Mouse (Mus musculus) neural tube, embryonic 13.5 days (tissue): Measurements from ENCODE around the gene Cd200r3. TPM values are rescaled to one million over a fixed set of nuclear protein-coding genes. Genes with fewer than 3 reads are reported as not detected.

Source experiments
- ATAC-seq: fragments of 200-750 bp; cut with Nextera tagmentation; 2 replicates; pipeline ENCODE4 v1.8.0; 2017; ENCODE audit warnings: low read depth, mild to moderate bottlenecking, moderate TSS enrichment, moderate library complexity
- H3K27ac ChIP-seq: fragments of 300-500 bp; sonication (generic); replicated peaks from 2 replicates; pipeline ENCODE4 v1.5.1; 2015; ENCODE audit warnings: moderate library complexity, mild to moderate bottlenecking, inconsistent platforms
- H3K27me3 ChIP-seq: fragments of 300-500 bp; sonication (generic); 2 replicates; pipeline ENCODE4 v1.6.1; 2015; ENCODE audit warnings: mild to moderate bottlenecking, inconsistent platforms
- H3K36me3 ChIP-seq: fragments of 300-500 bp; sonication (generic); 2 replicates; pipeline ENCODE4 v1.6.1; 2015; ENCODE audit warnings: mild to moderate bottlenecking, inconsistent platforms
- H3K4me1 ChIP-seq: fragments of 300-500 bp; sonication (generic); replicated peaks from 2 replicates; pipeline ENCODE4 v1.6.1; 2015; ENCODE audit warnings: inconsistent platforms
- H3K4me2 ChIP-seq: fragments of 300-500 bp; sonication (generic); 2 replicates; pipeline ENCODE4 v1.6.1; 2015; ENCODE audit warnings: inconsistent platforms, mild to moderate bottlenecking, moderate library complexity
- H3K4me3 ChIP-seq: fragments of 300-500 bp; sonication (generic); 2 replicates; pipeline ENCODE4 v1.5.1; 2015; ENCODE audit warnings: mild to moderate bottlenecking, inconsistent platforms
- H3K9ac ChIP-seq: fragments of 300-500 bp; sonication (generic); 2 replicates; pipeline ENCODE4 v1.6.1; 2015; ENCODE audit warnings: moderate library complexity, mild to moderate bottlenecking, inconsistent platforms
- H3K9me3 ChIP-seq: fragments of 300-500 bp; sonication (generic); 2 replicates; pipeline ENCODE4 v1.6.1; 2016; ENCODE audit warnings: inconsistent platforms
- WGBS: fragments of 180-500 bp; shearing (Covaris S2); methylation state at CpG from one replicate; pipeline ENCODE4 v1.1.7; 2015; 5-methylcytosine and 5-hydroxymethylcytosine counted together
- polyA plus RNA-seq: library from polyadenylated mRNA; unstranded; fragments of >200 nt; fragmentation: Nextera tagmentation; extraction: Ambion mirVana; gene quantifications from 2 replicates; pipeline ENCODE4 v1.2.1, GENCODE M21; 2015

The Cd200r3 gene
- polyA plus RNA-seq, 1 experiment from 2014 or later, result not detected

DNA sequence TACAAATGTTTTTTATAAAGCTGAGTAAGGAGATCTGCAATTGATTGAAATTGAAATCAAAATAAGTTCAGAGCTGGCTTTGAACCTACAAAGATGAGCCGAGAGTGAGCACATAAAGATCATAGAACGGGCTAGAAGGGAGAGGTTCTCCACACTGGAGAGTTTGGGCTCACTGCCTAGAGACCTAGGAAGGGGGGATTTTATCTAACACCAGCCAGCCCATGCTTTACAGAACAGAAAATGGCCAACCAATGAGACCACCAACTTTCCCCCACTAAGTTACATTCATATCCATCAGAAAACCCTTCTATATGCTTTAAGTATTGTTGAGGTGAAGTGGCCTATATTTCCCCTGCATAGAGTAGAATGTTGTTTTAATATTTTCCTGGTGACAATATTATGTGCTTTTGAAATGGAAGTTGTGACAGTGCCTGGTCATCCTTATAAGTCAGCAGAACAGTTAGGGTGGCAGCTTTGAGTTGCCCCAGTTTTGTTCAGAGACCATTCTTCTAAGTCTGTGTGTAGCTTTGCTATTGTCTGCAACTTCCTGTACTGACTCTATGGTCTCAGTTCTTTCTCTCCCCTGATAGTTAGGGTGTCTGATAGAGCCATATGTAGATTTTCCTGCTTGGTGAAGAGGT is 77.3 kb downstream of the Cd200r3 start:
- H3K9me3 ChIP-seq, result no peaks in the 10 kb centered on the region
- H3K27me3 ChIP-seq, result no peaks in the 10 kb centered on the region
- 86% methylated on average over 2 of the region's 2 CpGs for whole genome bisulfite sequencing
- no peak overlapping the region for H3K27ac ChIP-seq
- no peaks in the 10 kb centered on the region for H3K4me1 ChIP-seq
- H3K36me3 ChIP-seq, result no peaks in the 10 kb centered on the region
- ATAC-seq, result no peak
- no peak overlapping the region for H3K4me2 ChIP-seq
- H3K9ac ChIP-seq, result no peak overlapping the region
- no peak overlapping the region for H3K4me3 ChIP-seq

DNA sequence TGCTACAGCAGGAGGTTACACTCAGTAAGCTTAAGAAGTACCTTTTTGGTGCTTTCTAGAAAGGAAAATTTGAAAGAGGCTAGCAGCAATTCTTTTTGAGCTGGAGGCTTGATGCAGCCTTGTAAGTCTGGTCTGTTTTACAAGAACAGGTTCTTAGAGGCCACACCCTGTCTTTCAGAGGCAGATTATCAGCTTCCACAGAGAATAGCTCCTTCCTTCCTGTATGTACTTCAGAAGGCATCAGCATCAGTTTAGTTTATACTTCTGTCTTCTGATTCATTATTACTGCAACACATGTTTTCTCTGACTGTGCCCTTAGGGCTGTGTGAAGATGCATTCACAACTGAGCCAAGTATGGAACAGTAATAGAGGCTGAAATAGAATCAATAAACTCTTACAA is 78.0 kb downstream of the Cd200r3 start:
- Histone ChIP-seq H3K9ac (no peak overlapping the region), H3K4me1 (no peaks in the 10 kb centered on the region), H3K27ac (no peak overlapping the region), H3K4me2 (no peak overlapping the region), H3K9me3 (no peaks in the 10 kb centered on the region), H3K4me3 (no peak overlapping the region), H3K36me3 (no peaks in the 10 kb centered on the region), H3K27me3 (no peaks in the 10 kb centered on the region)
- no peak for ATAC-seq

- Histone ChIP-seq H3K9me3 (no peaks in the 10 kb centered on the region), H3K4me3 (no peak overlapping the region), H3K27ac (no peak overlapping the region), H3K27me3 (no peaks in the 10 kb centered on the region), H3K4me1 (no peaks in the 10 kb centered on the region), H3K36me3 (no peaks in the 10 kb centered on the region), H3K9ac (no peak overlapping the region), H3K4me2 (no peak overlapping the region)
- WGBS, result 64% methylated on average over 4 of the region's 4 CpGs
- no peak for ATAC-seq
Observed at GRCm38 (mm10) chr16:45023904-45024303, 80.4 kb downstream of the Cd200r3 start.

- Histone ChIP-seq H3K36me3 (no peaks in the 10 kb centered on the region), H3K4me2 (no peak overlapping the region), H3K4me3 (no peak overlapping the region), H3K9me3 (no peaks in the 10 kb centered on the region), H3K9ac (no peak overlapping the region), H3K27ac (no peak overlapping the region), H3K27me3 (no peaks in the 10 kb centered on the region), H3K4me1 (no peaks in the 10 kb centered on the region)
- 83% methylated on average over 6 of the region's 6 CpGs for WGBS
- no peak for ATAC-seq
Observed at GRCm38 (mm10) chr16:45025321-45025720, 81.8 kb downstream of the Cd200r3 start.

- Histone ChIP-seq H3K27me3 (no peaks in the 10 kb centered on the region), H3K4me2 (no peak overlapping the region), H3K9ac (no peak overlapping the region), H3K9me3 (no peaks in the 10 kb centered on the region), H3K36me3 (no peaks in the 10 kb centered on the region), H3K4me3 (no peak overlapping the region), H3K4me1 (no peaks in the 10 kb centered on the region), H3K27ac (no peak overlapping the region)
- WGBS, result 98% methylated on average over 5 of the region's 5 CpGs
- no peak for ATAC-seq
Observed at GRCm38 (mm10) chr16:45029080-45029479, 85.6 kb downstream of the Cd200r3 start.

GRCm38 (mm10) chr16:45029493-45029892 is 86.0 kb downstream of the Cd200r3 start:
- H3K4me2 ChIP-seq, result no peak overlapping the region
- H3K4me1 ChIP-seq, result no peaks in the 10 kb centered on the region
- no peak overlapping the region for H3K9ac ChIP-seq
- no peak overlapping the region for H3K27ac ChIP-seq
- H3K27me3 ChIP-seq, result no peaks in the 10 kb centered on the region
- no peaks in the 10 kb centered on the region for H3K9me3 ChIP-seq
- H3K4me3 ChIP-seq, result no peak overlapping the region
- no peak for ATAC-seq
- no peaks in the 10 kb centered on the region for H3K36me3 ChIP-seq
- WGBS, result 100% methylated on average over 1 of the region's 1 CpGs

GRCm38 (mm10) chr16:45030127-45030526 is 86.6 kb downstream of the Cd200r3 start:
- ATAC-seq, result no peak
- 83% methylated on average over 4 of the region's 4 CpGs for WGBS
- Histone ChIP-seq H3K9me3 (no peaks in the 10 kb centered on the region), H3K27me3 (no peaks in the 10 kb centered on the region), H3K9ac (no peak overlapping the region), H3K4me3 (no peak overlapping the region), H3K4me1 (no peaks in the 10 kb centered on the region), H3K4me2 (no peak overlapping the region), H3K27ac (no peak overlapping the region), H3K36me3 (no peaks in the 10 kb centered on the region)

- Histone ChIP-seq H3K36me3 (no peaks in the 10 kb centered on the region), H3K4me3 (no peak overlapping the region), H3K4me2 (no peak overlapping the region), H3K27ac (no peak overlapping the region), H3K4me1 (no peaks in the 10 kb centered on the region), H3K9me3 (no peaks in the 10 kb centered on the region), H3K27me3 (no peaks in the 10 kb centered on the region), H3K9ac (no peak overlapping the region)
- no peak for ATAC-seq
- 69% methylated on average over 2 of the region's 2 CpGs for WGBS
Observed at GRCm38 (mm10) chr16:45030796-45031195, 87.3 kb downstream of the Cd200r3 start.

Other genes starting within 250 kb of the Cd200r3 start
- gene Nepro, start 219.4 kb upstream of the Cd200r3 start, polyA plus RNA-seq, result 4.2 and 5.9 TPM in 2 replicates
- 36.9 and 38.7 TPM in 2 replicates for gene Gtpbp8, start 197.3 kb upstream of the Cd200r3 start, polyA plus RNA-seq
- gene Cd200r1, start 177.9 kb upstream of the Cd200r3 start, polyA plus RNA-seq, result 0.62 and 0.81 TPM in 2 replicates
- 0.15 and 0.23 TPM in 2 replicates for gene Cd200r4, start 131.9 kb upstream of the Cd200r3 start, polyA plus RNA-seq
- not detected in 2 replicates for gene Cd200r2, start 76.6 kb upstream of the Cd200r3 start, polyA plus RNA-seq
- gene Ccdc80, start 149.7 kb downstream of the Cd200r3 start, polyA plus RNA-seq, result 22.8 and 23.4 TPM in 2 replicates
- gene Slc35a5, start 215.0 kb downstream of the Cd200r3 start, polyA plus RNA-seq, result 31.1 and 33.4 TPM in 2 replicates
- 60.4 and 61.6 TPM in 2 replicates for gene Atg3, start 215.1 kb downstream of the Cd200r3 start, polyA plus RNA-seq